Mouse (Mus musculus) kidney, adult 2 months (tissue): ENCODE measurements around the gene Tsr2.

ENCODE experiments used
- CTCF ChIP-seq: fragments of 200-500 bp; conservative IDR thresholded peaks from 2 replicates; pipeline ENCODE4 v1.5.1; 2011; ENCODE audit warnings: low read depth, mild to moderate bottlenecking, control low read depth, low read length, moderate library complexity, mixed read lengths; ENCODE audit not compliant: insufficient read depth, insufficient read length
- POLR2A ChIP-seq: fragments of 200-500 bp; IDR thresholded peaks from one replicate; pipeline ENCODE4 v1.6.1; 2011; ENCODE audit warnings: low read depth, low read length, control low read depth

DNA sequence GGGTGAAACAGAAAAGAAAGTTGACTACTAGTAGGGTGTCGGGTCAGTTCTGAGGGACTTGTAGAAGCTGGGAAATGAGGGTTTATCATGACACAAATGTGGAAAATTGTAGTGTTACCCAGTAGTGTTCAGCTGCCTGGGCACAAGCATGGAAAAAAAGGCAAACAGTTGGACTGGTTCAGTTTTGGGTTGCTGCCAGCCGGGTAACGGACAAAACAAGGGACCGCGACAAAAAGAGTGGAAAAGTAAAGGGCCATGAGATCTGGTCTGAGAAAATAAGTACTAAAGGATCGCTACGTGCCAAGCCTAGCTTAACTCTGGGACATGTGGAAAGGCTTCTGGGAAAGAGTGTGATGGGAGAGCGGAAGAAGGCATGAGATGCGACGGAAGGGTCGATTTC is 50.0 kb downstream of the Tsr2 start:
- TF ChIP-seq CTCF: no peak
- no peak for TF ChIP-seq POLR2A
